Mouse (Mus musculus) hindbrain, embryonic 16.5 days (tissue): Measurements from ENCODE around the gene Slc16a14. TPM values are rescaled to one million over a fixed set of nuclear protein-coding genes. Genes with fewer than 3 reads are reported as not detected.
"Not testable (repeated sequence)": the region's sequence is repeated elsewhere in the genome, so short reads cannot be mapped to it uniquely, and the experiment has no call there.

ENCODE experiments used
- ATAC-seq: fragments of 200-750 bp; cut with Nextera tagmentation; 2 replicates; pipeline ENCODE4 v1.8.0; 2017; ENCODE audit warnings: moderate TSS enrichment, moderate library complexity
- H3K27ac ChIP-seq: fragments of 300-500 bp; sonication (generic); 2 replicates; pipeline ENCODE4 v1.5.1; 2014; ENCODE audit warnings: low read depth, mild to moderate bottlenecking, control low read depth, low read length, moderate library complexity
- H3K27me3 ChIP-seq: fragments of 300-500 bp; sonication (generic); replicated peaks from 2 replicates; pipeline ENCODE4 v1.6.1; 2014; ENCODE audit warnings: low read length; ENCODE audit not compliant: control insufficient read depth, insufficient read depth
- H3K36me3 ChIP-seq: fragments of 300-500 bp; sonication (generic); 2 replicates; pipeline ENCODE4 v1.6.1; 2014; ENCODE audit warnings: mild to moderate bottlenecking, low read length, moderate library complexity, mixed read lengths; ENCODE audit not compliant: control insufficient read depth, insufficient read depth
- H3K4me1 ChIP-seq: fragments of 300-500 bp; sonication (generic); 2 replicates; pipeline ENCODE4 v1.6.1; 2014; ENCODE audit warnings: low read depth, low read length; ENCODE audit not compliant: control insufficient read depth, insufficient read depth
- H3K4me2 ChIP-seq: fragments of 300-500 bp; sonication (generic); 2 replicates; pipeline ENCODE4 v1.6.1; 2014; ENCODE audit warnings: mild to moderate bottlenecking, low read length, control low read depth, moderate library complexity
- H3K4me3 ChIP-seq: fragments of 300-500 bp; sonication (generic); 2 replicates; pipeline ENCODE4 v1.5.1; 2014; ENCODE audit warnings: mild to moderate bottlenecking, low read length, control low read depth, moderate library complexity
- H3K9ac ChIP-seq: fragments of 300-500 bp; sonication (generic); 2 replicates; pipeline ENCODE4 v1.6.1; 2014; ENCODE audit warnings: low read depth, mild to moderate bottlenecking, control low read depth, low read length, moderate library complexity
- H3K9me3 ChIP-seq: fragments of 300-500 bp; sonication (generic); 2 replicates; pipeline ENCODE4 v1.6.1; 2014; ENCODE audit warnings: mild to moderate bottlenecking, low read length, moderate library complexity; ENCODE audit not compliant: control insufficient read depth
- WGBS: fragments of 180-500 bp; shearing (Covaris S2); extraction: QIAGEN DNeasy Blood & Tissue Kit; methylation state at CpG from one replicate; pipeline ENCODE4 v1.1.7; 2014; 5-methylcytosine and 5-hydroxymethylcytosine counted together
- polyA plus RNA-seq: library from polyadenylated mRNA; unstranded; fragments of >200 nt; fragmentation: Nextera tagmentation; extraction: Ambion mirVana; gene quantifications from 2 replicates; pipeline ENCODE4 v1.2.1, GENCODE M21; 2015

Slc16a14 gene
- 10.3 and 15.0 TPM in 2 replicates for polyA plus RNA-seq

DNA sequence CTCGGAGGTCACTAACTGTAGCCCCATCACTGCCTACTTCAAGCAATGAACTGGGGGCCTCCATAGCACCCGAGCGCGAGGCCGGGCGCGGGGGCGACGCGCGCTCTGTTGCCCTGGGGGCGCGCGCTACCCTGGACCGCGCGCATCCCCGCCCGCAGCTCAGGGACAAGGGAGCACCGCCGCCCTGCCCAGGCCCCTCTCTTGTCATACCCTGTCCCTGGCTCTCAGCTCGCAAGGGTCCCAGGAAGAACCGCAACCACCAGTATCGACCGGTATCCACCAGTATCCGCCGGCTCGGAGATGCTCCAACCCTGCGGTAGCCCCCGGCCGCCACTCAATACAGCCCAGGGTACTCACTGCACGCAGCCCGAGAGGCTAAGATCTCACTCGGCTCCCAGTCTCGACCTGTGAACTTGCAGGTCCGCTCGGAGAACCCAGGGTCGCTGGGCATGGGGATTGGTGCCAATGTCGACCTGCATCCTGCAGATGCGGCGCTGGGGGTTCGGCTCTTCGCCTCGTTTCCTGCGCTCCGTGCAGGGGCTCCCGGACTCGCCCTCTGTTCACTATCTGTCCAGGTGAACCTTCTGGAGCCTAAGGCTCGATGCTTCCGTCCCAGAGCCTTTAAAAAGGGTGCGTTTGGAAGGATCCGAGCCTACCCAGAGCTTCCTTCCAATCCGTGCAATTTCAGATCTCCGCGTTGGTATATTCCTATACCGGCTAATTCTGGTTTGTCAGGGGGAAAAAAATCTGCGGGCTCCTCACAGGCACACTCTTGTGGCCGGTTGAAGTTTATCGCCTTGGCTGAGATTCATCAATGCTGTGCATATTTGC, at the start of gene Slc16a14:
Gene Slc16a14 (minus strand): TSS at position 632 of the 831 bp plus-strand sequence.
- Histone ChIP-seq H3K4me1 (peaks cover 7% of the 10 kb centered on the region), H3K27me3 (no peaks in the 10 kb centered on the region), H3K9ac (peak within 1 kb of the TSS; percentile 90), H3K4me2 (peak within 1 kb of the TSS; percentile 63), H3K4me3 (peak within 1 kb of the TSS; percentile 76), H3K9me3 (no peaks in the 10 kb centered on the region), H3K36me3 (no peaks in the 10 kb centered on the region), H3K27ac (peak within 1 kb of the TSS; percentile 95)
- under 1% methylated on average over 50 of the region's 59 CpGs for WGBS
- peak; percentile 90 for ATAC-seq

DNA sequence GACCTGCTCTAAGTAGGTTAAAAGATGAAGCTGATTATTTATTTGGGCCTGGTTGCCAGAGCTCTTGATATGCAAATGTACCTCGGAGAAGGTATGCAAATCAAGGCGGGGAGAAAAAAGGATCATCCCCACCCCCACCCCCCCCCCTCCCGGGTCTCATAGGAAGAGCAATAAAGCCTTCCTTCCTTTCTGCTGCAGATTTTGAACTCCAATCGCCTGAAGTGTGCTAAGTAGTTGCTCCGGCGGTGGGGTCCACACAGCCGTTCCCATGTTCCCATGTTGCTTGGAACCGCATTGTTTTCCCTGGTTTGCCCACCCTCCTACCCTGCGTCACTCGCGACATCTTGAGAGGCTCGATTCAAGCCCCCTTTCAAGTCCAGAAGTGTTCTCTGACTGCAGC, 26.8 kb upstream of the Slc16a14 start:
- not testable (repeated sequence) for H3K9ac ChIP-seq, ATAC-seq, H3K4me1 ChIP-seq, H3K9me3 ChIP-seq, H3K27ac ChIP-seq, H3K36me3 ChIP-seq, H3K27me3 ChIP-seq
- 0% methylated on average over 12 of the region's 12 CpGs for WGBS
- Histone ChIP-seq H3K4me2 (peak overlapping the region; percentile 52), H3K4me3 (peak overlapping the region; percentile 30; the same call in 1 of the 2 replicates)

DNA sequence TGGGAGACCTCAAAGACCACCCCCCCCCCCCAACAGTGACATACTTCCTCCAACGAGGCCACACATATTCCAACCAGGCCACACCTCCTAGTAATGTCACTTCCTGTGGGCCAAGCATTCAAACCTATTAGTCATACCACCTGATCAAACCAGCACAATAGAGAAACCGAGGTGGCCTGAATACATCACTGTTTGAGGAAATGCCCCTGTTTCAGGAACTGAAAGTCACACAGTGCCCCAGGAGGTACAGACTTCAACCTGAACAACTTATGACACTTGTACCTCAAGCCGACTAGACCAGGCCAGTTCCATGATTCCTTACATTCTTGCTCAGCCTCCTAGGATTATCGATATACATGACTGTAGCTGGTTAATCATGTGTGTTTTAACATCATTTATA, 22.8 kb upstream of the Slc16a14 start:
- not testable (repeated sequence) for H3K4me1 ChIP-seq, H3K27ac ChIP-seq, H3K27me3 ChIP-seq, ATAC-seq, H3K9me3 ChIP-seq, H3K4me3 ChIP-seq, H3K36me3 ChIP-seq, H3K9ac ChIP-seq, H3K4me2 ChIP-seq
- 86% methylated on average over 4 of the region's 4 CpGs for WGBS

DNA sequence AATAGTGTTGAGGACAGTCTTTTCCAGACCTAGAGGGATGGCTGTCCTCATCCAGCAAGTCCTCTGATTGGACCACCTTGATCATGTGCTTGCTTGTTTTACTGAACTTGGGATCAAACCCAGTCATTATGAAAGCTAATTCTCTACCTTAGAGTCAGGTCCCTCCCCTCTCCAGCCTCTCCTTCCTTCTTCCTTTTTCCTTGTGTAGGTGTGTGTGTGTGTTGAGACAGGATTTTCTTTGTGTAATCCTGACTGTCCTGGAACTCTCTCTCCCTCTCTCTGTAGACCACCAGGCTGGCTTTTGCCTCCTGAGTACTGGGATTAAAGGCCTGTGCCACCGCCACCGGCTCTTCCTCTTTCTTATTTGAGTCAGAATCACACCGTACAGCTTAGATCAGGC, 21.8 kb upstream of the Slc16a14 start:
- WGBS: 98% methylated on average over 3 of the region's 3 CpGs
- not testable (repeated sequence) for ATAC-seq, H3K9me3 ChIP-seq, H3K9ac ChIP-seq, H3K36me3 ChIP-seq, H3K4me1 ChIP-seq, H3K27ac ChIP-seq, H3K4me2 ChIP-seq, H3K4me3 ChIP-seq, H3K27me3 ChIP-seq

DNA sequence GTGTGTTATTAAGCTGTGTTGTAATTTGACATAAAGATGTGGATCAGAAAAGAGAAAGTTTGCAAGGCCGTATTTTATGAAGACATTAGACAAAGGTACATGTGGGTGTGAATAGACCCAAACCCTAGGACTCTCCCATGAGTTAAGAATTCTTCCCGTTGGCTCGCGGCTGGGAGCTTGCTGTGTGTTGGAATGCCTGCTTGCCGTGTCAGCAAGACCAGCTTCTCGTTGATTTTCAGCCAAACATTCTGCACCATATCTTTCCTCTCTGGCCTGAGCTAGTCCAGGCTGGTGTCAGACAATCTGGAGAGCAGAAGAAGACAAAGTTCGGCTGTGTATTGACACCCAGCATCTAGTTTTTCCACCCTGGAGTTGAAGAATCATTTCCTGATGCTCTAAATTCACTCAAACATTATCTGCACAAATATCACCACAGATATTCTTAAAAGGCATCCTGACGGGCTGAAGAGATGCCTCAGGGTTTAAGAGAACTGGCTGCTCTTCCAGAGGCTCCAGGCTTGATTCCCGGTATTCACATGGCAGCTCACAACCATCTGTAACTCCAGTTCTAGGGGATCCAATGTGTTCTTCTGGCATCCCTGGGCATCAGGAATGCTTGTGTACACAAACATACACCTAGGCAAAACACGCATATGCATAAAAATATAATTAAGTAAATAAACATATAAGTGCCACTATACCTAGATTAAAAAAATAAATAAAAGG, 17.7 kb upstream of the Slc16a14 start:
- Histone ChIP-seq H3K4me1 (no peaks in the 10 kb centered on the region), H3K9me3 (0 out of 2 replicates have a peak, but pooled peaks cover 2% of the 10 kb centered on the region), H3K4me3 (no peak overlapping the region), H3K36me3 (no peaks in the 10 kb centered on the region), H3K9ac (no peak overlapping the region), H3K4me2 (no peak overlapping the region), H3K27ac (no peak overlapping the region), H3K27me3 (no peaks in the 10 kb centered on the region)
- 84% methylated on average over 10 of the region's 10 CpGs for WGBS
- ATAC-seq: no peak

DNA sequence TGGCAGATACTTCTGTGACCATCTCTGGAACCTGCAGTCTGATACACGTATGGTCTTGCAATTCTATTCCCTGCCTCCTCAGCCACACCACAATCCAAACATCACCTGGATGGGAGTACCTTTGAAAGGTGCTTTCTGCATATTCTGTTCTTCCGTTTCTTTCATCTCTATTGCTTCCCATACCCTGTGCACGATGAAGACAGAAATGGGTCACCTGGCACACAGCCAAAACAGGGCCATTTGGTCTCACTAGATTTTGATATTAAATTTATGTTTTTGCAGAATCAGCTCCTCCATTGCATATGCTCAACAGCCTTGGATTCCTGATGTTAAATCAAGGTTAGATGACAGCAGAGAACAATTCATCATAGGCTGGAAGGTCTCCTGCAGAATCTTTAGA, 16.6 kb upstream of the Slc16a14 start:
- Histone ChIP-seq H3K4me3 (no peak overlapping the region), H3K9me3 (no peaks in the 10 kb centered on the region), H3K4me2 (no peak overlapping the region), H3K9ac (no peak overlapping the region), H3K36me3 (no peaks in the 10 kb centered on the region), H3K4me1 (no peaks in the 10 kb centered on the region), H3K27me3 (no peaks in the 10 kb centered on the region), H3K27ac (no peak overlapping the region)
- no peak for ATAC-seq
- WGBS: 89% methylated on average over 3 of the region's 3 CpGs

DNA sequence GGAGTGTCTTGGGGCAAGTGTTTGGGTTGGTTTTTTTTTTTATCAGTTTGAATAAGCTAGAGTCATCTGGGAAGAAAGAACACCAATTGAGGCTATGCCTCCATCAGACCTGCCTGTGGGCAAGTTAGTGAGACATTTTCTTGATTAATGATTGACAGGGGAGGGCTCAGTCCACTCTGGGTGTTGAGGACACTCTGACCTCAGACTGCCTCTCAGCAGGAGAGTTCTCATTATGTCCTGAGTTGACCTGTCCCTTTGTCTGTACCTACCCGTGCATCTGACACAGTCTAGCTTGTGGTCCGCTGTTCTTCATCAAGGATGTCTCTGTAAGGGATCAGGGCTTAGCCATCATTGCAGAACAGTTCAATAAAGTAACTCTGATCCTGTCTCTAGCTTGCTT, 12.5 kb upstream of the Slc16a14 start:
- no peaks in the 10 kb centered on the region for H3K4me1 ChIP-seq
- H3K36me3 ChIP-seq: no peaks in the 10 kb centered on the region
- 66% methylated on average over 2 of the region's 2 CpGs for WGBS
- no peak overlapping the region for H3K4me2 ChIP-seq
- H3K9me3 ChIP-seq: no peaks in the 10 kb centered on the region
- no peak overlapping the region for H3K9ac ChIP-seq
- H3K27ac ChIP-seq: no peak overlapping the region
- no peaks in the 10 kb centered on the region for H3K27me3 ChIP-seq
- ATAC-seq: no peak
- H3K4me3 ChIP-seq: no peak overlapping the region

DNA sequence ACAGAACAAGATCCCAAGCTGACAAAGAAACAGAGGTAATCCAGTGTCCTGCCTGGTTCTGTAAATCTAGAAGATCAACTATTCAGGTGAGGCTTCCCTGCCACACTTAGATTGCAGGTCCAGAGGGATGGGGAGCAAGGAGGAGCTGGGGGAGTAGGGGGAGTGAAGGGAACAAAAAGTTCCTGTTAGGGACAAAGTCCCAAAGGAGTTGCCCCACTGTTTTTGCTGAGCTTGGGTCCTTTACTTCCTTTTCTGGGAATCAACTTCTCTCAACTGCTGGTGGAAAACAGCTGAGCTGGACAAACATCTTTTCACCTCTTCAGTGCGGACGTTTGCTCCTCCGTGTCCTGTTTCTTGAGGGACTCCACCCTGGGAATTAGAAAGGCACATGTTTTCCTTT, 11.0 kb upstream of the Slc16a14 start:
- no peak for ATAC-seq
- Histone ChIP-seq H3K4me2 (no peak overlapping the region), H3K27ac (no peak overlapping the region), H3K4me1 (no peaks in the 10 kb centered on the region), H3K36me3 (no peaks in the 10 kb centered on the region), H3K27me3 (no peaks in the 10 kb centered on the region), H3K9me3 (no peaks in the 10 kb centered on the region), H3K9ac (no peak overlapping the region), H3K4me3 (no peak overlapping the region)
- 81% methylated on average over 3 of the region's 3 CpGs for WGBS

DNA sequence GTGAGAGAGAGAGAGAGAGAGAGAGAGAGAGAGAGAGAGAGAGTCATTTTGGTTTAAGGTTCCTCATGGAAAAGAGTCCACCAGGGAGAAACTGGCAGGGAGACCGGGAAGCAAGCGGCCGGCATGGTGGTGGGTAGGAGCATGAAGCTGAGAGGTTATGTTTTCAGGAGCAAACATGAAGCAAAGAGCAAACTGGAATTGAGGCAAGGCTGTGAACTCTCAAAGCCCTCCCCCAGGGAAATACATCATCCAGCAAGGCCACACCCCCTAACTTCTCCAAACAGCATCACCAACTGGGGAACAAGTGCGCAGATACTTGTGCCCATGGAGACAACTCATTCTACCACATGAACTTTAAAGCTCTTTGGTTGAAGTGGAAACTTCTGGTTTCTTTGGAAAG, 8.6 kb upstream of the Slc16a14 start:
- Histone ChIP-seq H3K9ac (no peak overlapping the region), H3K4me1 (no peaks in the 10 kb centered on the region), H3K27me3 (no peaks in the 10 kb centered on the region), H3K36me3 (no peaks in the 10 kb centered on the region), H3K27ac (no peak overlapping the region), H3K9me3 (no peaks in the 10 kb centered on the region), H3K4me2 (no peak overlapping the region), H3K4me3 (no peak overlapping the region)
- ATAC-seq: no peak
- WGBS: 92% methylated on average over 4 of the region's 4 CpGs
